Mouse (Mus musculus) mature B cell (primary cell): ENCODE results near the gene Setd3.

Experiments used
- in situ Hi-C: fragments of 300-500 bp; cut with MboI; formaldehyde crosslinking; loops from 2 replicates; pipeline ENCODE4 v1.14.3; 2019

Setd3 gene

GRCm38 (mm10) chr12:108203895-108204294 is 24.8 kb upstream of the Setd3 start:
- in situ Hi-C loops = no loop called here

GRCm38 (mm10) chr12:108200094-108200493 is 21.0 kb upstream of the Setd3 start:
- in situ Hi-C loops = no loop called here

GRCm38 (mm10) chr12:108198447-108198846 is 19.3 kb upstream of the Setd3 start:
- in situ Hi-C loops = no loop called here

- in situ Hi-C loops = no loop called here
These were observed 16.6 kb upstream of the Setd3 start for GRCm38 (mm10) chr12:108195761-108196160.

- in situ Hi-C loops = no loop called here
These were observed 14.8 kb upstream of the Setd3 start for GRCm38 (mm10) chr12:108193878-108194277.

GRCm38 (mm10) chr12:108187541-108188091 is 8.5 kb upstream of the Setd3 start:
- in situ Hi-C loops = no loop called here

- in situ Hi-C loops = no loop called here
These were observed 2.6 kb upstream of the Setd3 start for GRCm38 (mm10) chr12:108181716-108182115.

GRCm38 (mm10) chr12:108179321-108180266 is 480 bp upstream of the Setd3 start, which contains the start of gene Ccnk:
Gene Ccnk (plus strand): TSS chr12:108179579.
- in situ Hi-C loops = no loop called here

- in situ Hi-C loops = no loop called here
These were observed 526 bp downstream of the Setd3 start for GRCm38 (mm10) chr12:108178331-108179245.

- in situ Hi-C loops = no loop called here
These were observed 2.7 kb downstream of the Setd3 start for GRCm38 (mm10) chr12:108176366-108176765.

GRCm38 (mm10) chr12:108174606-108175505 is 4.3 kb downstream of the Setd3 start:
- in situ Hi-C loops = no loop called here

- in situ Hi-C loops = no loop called here
These were observed 6.5 kb downstream of the Setd3 start for GRCm38 (mm10) chr12:108172639-108173038.

- in situ Hi-C loops = no loop called here
These were observed 7.8 kb downstream of the Setd3 start for GRCm38 (mm10) chr12:108171336-108171735.

GRCm38 (mm10) chr12:108170467-108170866 is 8.6 kb downstream of the Setd3 start:
- in situ Hi-C loops = no loop called here

- in situ Hi-C loops = no loop called here
These were observed 10.2 kb downstream of the Setd3 start for GRCm38 (mm10) chr12:108168909-108169308.

- in situ Hi-C loops = no loop called here
These were observed 15.4 kb downstream of the Setd3 start for GRCm38 (mm10) chr12:108163706-108164105.

- in situ Hi-C loops = no loop called here
These were observed 17.1 kb downstream of the Setd3 start for GRCm38 (mm10) chr12:108162036-108162435.

GRCm38 (mm10) chr12:108159863-108160262 is 19.3 kb downstream of the Setd3 start:
- in situ Hi-C loops = no loop called here

GRCm38 (mm10) chr12:108152743-108153142 is 26.4 kb downstream of the Setd3 start:
- in situ Hi-C loops = no loop called here

GRCm38 (mm10) chr12:108149764-108150163 is 29.4 kb downstream of the Setd3 start:
- in situ Hi-C loops = no loop called here

GRCm38 (mm10) chr12:108145198-108145597 is 33.9 kb downstream of the Setd3 start:
- in situ Hi-C loops = no loop called here
